Mouse (Mus musculus): Measurements from ENCODE around the gene Btla.
A peak's percentile ranks its signal among the peaks of the same experiment; 100 is the strongest.

The Btla gene

DNA sequence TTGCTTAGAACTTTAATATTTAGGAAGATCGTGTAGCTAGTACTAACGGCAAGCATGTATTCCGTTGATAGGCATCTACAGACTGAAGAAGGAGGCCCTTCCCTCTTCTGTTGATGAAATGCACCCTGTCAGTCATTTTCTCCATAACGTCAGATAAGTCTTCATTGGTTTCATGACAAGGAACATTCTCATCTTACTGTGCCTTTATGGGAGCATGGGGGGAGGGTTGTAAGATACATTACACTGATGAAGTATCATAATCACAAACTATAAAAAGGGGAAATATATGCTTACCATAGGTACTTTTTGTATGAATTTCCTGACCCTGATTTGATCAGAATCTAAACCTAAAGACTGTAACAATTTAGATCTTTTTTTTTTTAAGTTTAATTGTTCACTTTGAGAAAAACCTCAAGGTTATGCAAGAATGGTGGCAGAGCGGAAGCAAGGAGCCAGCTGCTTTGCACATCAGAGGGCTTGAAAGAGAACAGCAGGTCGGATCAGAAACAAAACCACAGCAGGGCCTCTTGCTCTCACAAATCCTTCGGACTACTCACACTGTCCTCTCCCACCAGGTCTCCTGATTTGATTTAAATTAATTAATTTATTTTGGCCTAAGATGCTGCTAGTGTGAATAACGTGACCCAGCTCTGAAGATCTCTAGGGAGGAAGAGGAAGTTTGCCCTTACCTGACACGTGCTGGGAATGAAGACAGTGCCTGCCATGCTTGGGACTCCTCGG is at the start of gene Btla:
Gene Btla, plus strand, starts transcription at position 668 of the 741 bp plus-strand sequence.
- peak; percentile 58 for DNase-seq

DNA sequence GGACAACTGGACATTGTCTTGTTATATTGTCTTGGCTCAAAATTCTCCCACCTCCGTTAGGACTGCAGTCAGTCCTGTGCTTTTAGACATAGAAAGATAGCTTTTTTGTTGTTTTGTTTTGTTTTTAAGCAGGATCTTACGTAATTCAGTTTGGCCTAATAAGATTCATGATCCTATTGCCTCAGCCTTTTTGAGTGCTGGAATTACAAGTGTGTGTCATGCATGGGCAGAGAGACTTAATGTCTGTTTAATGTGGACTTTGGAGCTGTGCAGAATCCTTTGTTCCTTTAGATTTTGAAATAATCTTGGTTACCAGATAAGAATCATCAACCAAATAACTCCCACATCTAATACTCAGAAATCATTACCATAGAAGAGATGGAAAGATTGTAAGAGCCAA is 45.6 kb upstream of the Btla start:
- no peak for DNase-seq

DNA sequence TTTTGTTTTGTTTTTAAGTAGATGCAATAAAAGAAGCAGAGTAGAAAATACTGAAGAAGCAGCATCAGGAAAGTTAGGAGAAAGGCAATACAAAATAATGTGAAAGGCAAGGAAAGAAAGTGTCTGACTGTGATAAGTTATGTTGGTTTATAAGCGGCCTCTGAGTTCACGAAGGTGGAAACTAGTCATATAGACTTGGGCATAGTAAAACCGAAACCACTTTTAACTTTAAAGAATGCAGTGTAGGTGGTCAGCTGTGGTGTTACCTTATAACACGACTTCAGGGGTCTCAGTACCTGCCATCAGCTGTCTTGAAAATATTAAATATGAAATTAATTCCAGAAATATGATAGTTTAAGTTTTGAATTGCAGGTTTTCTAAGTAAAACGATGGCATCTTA is 42.3 kb upstream of the Btla start:
- no peak for DNase-seq

DNA sequence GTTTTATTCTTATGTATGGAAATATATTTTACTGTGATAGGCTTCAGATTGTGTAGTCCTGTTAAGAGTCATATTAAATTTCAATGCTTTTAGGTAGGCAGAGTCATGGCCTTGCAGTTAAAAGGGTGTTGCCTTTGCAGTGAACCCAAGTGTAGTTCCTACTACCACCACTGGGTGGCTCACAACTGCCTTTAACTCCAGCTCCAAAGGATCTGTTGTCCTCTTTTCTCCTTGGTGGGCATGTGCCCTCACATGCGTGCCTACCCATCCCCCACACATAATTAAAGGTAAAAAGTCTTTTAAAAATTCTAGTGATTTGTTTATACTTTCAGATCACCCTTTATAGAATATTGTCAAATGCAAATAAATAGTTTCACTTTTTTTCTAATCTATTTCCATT is 31.5 kb upstream of the Btla start:
- DNase-seq: peak; percentile 79

DNA sequence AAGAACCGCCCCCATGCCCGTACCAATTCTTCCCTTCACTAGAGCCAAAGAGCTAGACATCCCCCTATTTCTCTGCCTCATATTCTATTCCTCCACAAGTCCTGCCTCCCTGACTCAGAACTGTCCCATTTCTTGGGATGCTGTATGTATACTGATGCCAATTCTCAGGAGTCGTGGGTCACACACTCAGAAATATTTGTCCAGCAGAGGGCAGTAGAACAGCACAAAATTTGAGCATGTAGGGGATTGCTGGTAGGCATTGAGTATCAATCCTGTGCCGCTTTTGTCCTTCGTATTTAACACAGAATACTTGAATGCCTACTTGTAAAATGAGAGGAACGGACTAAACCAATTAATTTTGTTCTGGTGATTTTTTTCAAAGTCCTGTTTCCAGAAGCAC is 27.3 kb upstream of the Btla start:
- peak; percentile 77 for DNase-seq

DNA sequence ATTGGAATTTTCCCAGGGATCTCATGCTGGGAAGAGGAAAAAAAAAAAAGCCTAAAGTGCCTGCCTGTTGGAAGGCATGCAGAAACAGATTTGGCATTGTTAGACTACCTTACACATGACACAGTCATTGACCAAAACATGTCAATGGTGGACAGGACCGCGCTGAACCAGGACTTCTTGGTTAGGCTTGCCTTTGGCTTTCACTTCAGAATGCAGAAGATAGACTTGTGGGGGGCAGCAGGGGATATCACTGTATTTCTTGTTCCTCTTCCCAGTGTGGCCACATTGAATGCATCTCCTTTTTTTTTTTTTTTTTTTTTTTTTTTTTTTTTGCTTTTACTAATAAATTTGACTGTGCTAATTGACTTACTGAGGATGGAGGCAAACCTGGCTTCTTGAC is 22.7 kb upstream of the Btla start:
- no peak for DNase-seq

DNA sequence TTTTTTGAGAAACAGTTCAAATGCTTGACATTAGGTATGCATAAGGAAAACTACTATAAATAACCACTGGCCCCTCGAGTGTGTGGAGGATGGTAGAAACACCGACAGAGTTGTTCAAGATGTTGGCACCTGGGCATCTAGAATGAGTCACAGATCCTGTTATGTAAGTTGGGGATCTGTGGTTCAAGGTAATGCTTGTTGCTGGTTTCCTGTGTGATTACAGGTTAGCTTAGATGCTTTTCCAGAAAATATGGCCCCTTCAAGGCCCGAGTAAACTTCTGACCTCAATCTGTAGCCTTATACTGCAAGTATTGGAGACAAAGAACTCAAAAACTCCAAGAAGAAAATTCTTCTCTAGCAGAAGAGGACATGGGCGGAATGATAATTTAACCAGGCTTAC is 19.7 kb upstream of the Btla start:
- no peak for DNase-seq

DNA sequence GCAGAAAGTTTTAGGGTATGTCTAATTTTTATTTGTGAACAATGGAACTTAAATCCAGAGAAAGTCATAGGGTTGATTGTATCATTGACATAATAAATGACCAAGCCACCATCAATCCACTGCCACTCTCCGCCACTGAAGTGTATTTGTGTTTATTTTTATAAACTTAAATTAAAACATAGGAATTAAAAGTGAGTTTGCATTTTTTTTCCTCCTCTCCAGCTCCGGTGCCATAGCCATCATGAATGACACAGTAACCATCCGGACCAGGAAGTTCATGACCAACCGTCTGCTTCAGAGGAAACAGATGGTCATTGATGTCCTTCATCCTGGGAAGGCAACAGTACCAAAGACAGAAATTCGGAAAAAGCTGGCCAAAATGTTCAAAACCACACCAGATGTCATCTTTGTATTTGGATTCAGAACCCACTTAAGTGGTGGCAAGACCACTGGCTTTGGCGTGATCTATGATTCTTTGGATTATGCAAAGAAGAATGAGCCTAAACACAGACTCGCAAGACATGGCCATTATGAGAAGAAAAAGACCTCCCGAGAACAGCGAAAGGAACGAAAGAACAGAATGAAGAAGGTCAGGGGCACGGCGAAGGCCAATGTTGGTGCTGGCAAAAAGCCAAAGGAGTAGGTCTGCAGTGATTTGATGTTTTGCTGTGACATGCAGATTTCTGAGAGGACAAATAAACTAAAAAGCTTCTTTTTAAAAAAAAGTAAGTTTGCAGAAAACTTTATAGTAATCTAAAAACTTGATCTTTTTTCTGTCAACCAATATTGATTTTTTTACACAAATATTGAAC is 19.1 kb upstream of the Btla start:
- no peak for DNase-seq

DNA sequence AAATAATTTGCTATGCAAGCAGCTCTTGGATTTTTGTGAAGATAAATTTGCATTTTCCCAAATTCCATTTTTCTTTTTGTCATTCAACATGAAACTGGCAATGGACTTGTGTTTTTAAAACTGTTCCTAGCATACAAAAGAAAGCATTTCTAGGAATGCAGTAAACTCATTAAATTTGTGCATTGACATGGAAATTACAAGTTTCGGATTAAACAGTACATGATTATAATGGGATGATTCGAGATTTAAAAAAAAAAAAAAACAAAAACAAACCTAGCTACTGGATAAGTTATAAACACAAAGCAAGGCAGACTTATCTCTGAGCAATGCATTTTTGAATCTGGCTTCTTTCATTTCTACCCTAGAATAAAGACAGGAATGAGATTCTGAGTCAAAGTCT is 2.1 kb upstream of the Btla start:
- no peak for DNase-seq

DNA sequence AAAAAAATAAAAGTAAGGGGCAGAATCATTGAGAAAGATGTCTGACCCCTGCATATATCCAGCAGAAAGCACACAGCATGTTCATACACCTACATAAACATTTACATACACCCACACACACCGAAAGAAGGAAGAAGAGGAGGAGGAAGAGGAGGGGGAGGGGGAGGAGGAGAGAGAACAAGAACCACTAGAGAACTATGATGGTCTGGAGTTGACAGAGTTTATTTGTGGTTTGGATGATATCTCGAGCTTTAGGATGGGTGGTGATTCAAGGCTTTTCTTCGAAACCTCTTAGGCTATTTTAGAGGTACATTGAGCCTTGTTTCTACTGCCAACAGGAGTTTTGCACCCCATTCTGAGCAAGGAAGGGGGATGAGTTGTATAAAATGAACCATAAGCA is 1.3 kb upstream of the Btla start:
- DNase-seq: peak; percentile 37

DNA sequence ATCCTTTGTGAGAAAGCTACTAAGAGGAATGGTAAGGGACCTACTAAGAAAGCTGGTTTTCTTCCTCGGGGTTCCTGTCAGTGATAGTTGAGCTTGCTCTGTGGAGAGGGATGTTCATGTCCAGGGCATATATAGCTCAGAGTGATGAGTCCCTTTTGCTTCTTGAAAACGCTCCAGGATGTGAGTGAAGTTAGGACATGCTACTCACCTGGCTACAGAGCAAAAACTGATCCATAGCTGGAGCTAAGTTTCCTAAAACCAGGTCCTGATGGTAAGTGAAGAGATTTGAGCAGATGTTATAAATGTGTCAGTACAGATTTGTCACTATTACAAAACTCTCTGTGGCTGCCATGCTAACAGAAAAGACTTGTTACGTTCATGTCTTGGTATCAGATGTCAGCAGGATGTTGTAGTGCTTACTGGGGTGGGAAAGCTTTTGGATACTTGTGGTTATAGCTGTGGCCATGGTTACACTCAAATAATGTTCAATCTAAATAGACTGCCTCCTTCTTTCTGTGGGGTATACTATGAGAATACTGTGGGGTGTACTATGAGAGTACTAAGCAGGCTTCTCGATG is 405 bp downstream of the Btla start:
- no peak for DNase-seq

DNA sequence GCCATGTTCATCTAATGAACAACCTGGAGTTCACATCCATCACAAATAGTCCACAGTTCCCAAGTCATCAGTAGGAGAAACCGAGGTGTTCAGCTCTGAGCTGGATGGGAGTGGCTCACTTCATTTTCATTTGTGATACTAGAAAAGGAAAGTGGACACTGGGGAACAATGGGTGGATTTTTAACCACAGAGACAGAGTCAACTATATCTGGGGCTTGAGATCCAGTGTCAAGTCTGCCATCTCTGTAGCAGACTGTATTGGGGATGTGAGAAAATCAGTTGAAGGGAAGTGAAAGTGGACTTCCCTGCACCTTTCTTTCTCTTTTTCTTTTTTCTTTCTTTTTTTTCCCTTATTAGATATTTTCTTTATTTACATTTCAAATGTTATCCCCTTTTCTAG is 2.9 kb downstream of the Btla start:
- DNase-seq: no peak

DNA sequence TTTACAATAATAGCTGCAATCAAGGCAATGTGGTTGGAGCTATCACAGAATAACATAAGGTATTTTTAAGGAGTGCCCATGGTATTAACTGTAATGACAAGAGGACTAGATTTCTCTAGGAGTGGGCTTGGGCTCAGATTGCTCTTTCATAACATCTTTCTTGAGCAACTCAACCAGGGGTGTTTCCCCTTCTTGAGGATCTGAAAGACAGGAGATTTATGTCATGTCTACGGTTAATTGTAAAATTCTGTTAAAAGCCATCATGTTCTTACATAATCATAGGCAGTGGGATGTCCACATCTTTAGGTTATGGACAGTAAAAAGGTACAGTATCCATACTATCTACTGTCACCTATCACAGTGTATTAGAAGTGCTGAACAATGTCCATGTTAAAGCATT is 7.2 kb downstream of the Btla start:
- no peak for DNase-seq

DNA sequence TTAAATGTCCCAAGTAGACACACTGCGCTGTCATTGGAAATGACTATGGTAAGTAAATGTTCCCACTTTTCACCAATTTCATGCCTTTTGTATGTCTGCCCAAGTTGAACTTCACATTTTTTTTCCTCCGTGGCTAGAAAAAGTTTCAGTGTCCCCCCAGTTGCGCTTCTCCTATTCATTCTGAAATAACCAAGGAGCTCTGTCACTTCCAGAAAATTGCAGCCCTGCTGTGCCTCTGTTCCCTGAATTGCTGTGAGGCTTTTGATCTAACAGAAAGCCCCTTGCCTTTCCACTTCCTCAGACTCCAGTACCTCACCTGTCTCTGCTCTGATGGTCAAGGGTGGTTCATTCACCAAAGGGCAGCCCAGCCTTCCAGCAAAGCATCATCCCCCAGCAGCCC is 8.9 kb downstream of the Btla start:
- no peak for DNase-seq

DNA sequence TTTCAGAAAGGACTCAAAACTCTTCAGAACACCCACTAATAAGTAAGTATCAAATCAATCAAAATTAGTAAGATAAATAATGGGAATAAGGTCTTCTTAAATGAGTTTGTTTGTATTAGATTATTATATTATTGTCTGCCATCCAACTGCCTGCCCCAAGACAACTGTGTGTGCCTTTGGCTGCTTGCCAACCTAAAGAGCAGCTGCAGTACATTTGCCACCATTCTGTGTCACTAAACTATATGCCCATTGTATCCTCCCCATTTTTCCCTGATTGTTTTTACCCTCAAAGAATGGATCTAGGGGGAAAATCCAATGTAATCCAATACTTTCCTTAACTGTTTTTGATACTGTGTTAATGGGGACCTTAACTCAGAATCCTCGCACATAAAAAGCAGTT is 18.6 kb downstream of the Btla start:
- no peak for DNase-seq

DNA sequence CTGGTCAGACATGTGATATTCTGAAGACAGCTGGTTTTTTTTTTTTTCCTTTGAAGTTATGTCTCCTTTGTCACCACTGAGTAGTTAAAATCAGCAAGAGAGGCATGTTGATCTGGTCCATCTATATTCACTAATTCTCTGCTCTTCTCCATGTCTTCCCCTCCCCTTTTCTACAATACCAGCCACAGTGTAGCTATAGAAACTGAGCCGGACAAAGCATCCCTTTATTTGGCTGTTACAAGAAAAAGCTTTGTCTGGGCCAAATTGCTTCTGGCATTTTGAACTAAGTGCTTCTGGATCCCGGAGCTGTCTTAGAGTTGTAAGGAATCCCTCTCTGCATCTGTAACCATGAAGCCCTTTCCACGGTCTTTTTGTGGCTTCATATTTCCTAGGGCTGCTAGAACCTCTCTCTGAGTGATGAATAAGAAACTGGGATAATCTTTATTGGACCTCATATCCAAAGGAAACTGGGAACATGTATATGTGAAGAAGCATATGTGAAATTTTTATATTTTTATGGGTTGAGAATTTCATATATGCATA is 20.9 kb downstream of the Btla start:
- no peak for DNase-seq

DNA sequence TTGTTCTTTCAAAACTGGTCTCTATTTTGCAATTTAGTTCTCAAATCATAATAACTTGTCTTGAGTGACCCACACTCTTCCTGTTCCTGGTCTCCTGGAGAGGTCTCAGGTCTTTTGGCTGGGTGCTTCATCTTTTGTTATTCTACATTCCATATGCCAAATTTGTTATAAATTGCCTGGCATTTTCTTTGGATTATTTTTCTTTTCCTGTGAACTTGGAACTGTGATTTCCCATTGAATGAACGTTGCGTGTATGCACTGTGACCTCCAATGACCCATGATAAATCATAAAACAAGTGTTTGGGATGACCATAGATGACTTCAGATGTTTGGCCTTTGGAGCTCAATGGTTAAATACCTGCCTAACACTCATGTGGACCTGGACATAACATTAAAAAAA is 25.6 kb downstream of the Btla start:
- no peak for DNase-seq

DNA sequence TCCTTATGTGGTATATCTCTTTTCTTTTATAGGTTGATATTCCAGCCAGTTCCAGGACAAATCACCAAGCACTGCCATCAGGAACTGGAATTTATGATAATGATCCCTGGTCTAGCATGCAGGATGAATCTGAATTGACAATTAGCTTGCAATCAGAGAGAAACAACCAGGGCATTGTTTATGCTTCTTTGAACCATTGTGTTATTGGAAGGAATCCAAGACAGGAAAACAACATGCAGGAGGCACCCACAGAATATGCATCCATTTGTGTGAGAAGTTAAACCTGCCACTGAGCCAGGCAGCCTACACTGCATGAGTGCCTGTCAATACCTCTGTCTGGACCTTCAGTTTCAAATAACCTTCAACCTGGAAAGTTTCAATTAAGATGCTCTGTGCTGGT is 26.2 kb downstream of the Btla start:
- DNase-seq: no peak

DNA sequence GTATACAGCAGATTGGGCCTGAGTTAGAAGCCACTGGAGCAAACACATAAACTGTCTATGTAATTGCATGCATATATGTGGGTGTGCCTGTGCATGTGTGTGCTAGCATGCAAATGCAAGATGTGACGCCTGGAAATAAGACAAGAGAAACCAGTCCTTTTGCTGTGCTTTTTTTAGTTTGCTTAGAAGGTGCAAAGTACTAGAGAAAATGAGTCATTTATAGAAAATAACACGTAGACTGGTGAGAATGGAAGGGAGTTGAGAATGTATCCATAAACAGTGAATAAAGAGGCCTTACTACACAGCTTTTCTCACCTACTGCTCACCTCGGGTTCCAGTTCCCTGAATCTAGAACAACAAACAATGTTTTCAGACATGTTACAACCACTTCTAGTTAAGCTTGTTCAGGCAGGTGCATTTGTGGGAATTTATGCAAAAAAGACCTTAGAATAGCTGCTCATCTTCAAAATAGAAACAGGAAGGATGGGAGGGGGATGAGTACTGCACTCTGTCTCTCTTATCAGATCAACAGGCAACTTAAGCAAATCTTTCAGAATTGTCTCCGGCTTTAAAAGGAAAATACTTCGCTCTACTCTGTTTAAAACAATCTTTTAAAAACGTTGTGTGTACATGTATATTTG is 27.8 kb downstream of the Btla start:
- DNase-seq: peak; percentile 20

DNA sequence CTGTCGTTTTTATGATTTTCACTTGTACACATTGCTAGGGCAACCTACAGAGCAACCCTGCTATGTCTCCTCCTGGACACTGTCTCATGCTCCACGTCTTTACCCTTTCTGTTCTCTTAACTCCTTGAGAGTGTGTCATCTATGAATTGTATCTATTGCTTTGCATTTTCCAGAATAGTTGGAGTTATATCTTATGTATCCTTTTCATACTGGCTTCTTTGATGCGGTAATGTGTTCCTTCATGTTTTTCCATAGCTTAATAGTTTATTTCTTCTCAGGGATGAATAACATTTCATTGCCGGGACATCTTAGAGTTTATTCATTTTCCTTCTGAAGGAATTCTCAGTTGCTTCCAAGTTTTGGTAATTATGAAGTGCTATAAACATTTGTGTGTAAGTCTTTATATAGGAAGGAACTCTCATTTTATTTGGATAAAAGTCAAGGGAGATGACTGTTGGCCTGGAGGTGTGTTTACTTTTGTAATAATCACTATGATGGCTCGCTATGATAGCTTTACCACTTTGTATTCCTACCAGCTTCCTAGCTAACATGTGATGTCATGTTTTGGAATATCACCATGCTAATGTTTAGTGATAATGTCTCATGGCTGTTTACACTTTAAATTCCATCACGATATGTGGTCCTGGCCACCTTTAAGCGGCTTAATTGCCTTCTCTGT is 31.2 kb downstream of the Btla start:
- DNase-seq: no peak

DNA sequence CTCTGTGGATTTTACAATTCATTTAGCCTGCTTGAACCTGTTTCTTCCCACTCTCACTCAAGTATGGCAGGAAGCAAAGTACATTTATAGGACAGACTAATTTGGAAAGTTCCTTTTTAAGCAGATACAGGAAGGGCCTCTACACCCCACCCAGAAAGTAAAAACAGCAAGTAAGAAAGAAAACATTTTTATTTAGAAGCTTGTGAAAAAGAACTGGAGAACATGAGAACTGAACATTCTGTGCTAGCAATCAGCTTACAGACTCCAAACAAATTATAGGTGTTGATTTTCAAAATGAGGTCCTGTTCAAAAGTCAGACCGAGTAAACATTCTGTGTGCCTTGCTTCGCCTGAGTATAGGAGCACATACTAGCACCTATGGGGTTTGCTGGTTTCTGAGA is 32.8 kb downstream of the Btla start:
- DNase-seq: no peak

DNA sequence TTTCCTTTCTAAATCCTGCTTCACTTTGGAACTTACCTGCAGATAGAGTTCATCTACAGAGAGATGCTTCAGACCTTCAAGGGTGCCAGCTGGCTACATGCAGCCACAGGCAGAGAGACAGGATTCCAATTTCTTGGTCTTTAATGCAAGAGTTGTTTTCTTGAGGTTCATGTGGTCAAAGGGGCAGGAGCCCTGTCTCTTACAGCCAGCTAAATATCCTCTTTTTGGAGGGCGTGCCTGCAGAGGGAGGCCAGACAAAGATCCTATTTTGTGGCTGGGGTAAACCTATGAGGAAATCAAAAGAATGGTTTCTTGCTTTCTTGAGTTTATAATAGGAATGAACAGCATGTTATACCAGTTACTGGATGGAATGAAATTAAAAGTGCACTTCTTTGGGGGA is 33.5 kb downstream of the Btla start:
- DNase-seq: no peak

DNA sequence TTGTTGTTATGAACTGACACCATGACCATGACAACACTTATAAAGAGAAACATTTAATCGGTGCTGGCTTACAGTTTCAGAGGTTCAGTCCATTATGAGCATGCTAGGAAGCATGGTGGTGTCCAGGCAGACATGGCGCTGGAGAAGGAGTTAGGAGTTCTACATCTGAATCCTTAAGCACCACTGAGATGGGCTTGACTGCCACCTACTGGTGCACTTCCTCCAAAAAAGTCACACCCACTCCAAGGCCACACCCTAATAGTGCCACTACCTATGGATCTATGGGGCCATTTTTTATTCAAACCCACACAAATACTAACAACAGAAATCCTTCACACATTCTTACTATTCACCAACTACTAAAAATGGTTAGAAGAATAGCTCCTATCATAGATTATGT is 35.5 kb downstream of the Btla start:
- DNase-seq: peak; percentile 56
